Comparison of ENCODE assay signal across 8 mouse cellular contexts in genomic region chr11:72457995-72458496, GRCm38 (mm10). TPM values are rescaled to one million over a fixed set of nuclear protein-coding genes. Genes with fewer than 3 reads are reported as not detected.
DNase-seq lines count a peak whose midpoint lies in the region; ATAC-seq lines count a peak whose summit lies in the region.

No protein-coding gene starts in this region.

- 72% methylated on average over 12 of the region's 12 CpGs for WGBS in forebrain, embryonic 10.5 days
- 78% methylated on average over 12 of the region's 12 CpGs for WGBS in forebrain, embryonic 12.5 days
- WGBS in heart, embryonic 12.5 days, result 49% methylated on average over 12 of the region's 12 CpGs

- no peak for DNase-seq in forebrain, embryonic 10.5 days (ENCODE audit: extremely low spot score, low spot score)
- peak; percentile 79 for DNase-seq in kidney, postnatal 14 days
- DNase-seq in thymus, postnatal 14 days, result no peak
- DNase-seq in adipocyte (ENCODE audit: low spot score), result no peak
- no peak for DNase-seq in frontal cortex, postnatal 36 days (ENCODE audit: low spot score in 2 of 2)

- no peak for ATAC-seq in forebrain, embryonic 12.5 days (ENCODE audit: low FRiP score)
- peak; percentile 84 for ATAC-seq in heart, embryonic 12.5 days (ENCODE audit: insufficient number of reproducible peaks, low FRiP score)
- ATAC-seq in megakaryocyte, adult 5-6 weeks (ENCODE audit: poor library complexity, severe bottlenecking), result peak; percentile 74

- peaks cover 34% of the 10 kb centered on the region for H3K4me1 ChIP-seq in forebrain, embryonic 10.5 days
- peaks cover 5% of the 10 kb centered on the region for H3K4me1 ChIP-seq in forebrain, embryonic 12.5 days
- peaks cover 37% of the 10 kb centered on the region for H3K4me1 ChIP-seq in heart, embryonic 12.5 days (replicated peaks)

- H3K4me2 ChIP-seq in forebrain, embryonic 12.5 days, result no peak overlapping the region
- no peak overlapping the region for H3K4me2 ChIP-seq in heart, embryonic 12.5 days

- peaks cover 5% of the 10 kb centered on the region for H3K36me3 ChIP-seq in forebrain, embryonic 10.5 days (replicated peaks)
- peaks cover 20% of the 10 kb centered on the region for H3K36me3 ChIP-seq in forebrain, embryonic 12.5 days (replicated peaks)
- H3K36me3 ChIP-seq in heart, embryonic 12.5 days, result no peaks in the 10 kb centered on the region

- no peaks in the 10 kb centered on the region for H3K27me3 ChIP-seq in forebrain, embryonic 10.5 days (ENCODE audit: poor library complexity, severe bottlenecking)
- no peaks in the 10 kb centered on the region for H3K27me3 ChIP-seq in forebrain, embryonic 12.5 days
- no peaks in the 10 kb centered on the region for H3K27me3 ChIP-seq in heart, embryonic 12.5 days (replicated peaks)

- H3K27ac ChIP-seq in forebrain, embryonic 10.5 days, result peak overlapping the region; percentile 12; the same call in 1 of the 2 replicates
- no peak overlapping the region for H3K27ac ChIP-seq in forebrain, embryonic 12.5 days
- H3K27ac ChIP-seq in heart, embryonic 12.5 days (ENCODE audit: poor library complexity, severe bottlenecking), result peak overlapping the region; percentile 80

- no peak overlapping the region for H3K4me3 ChIP-seq in forebrain, embryonic 10.5 days
- no peak overlapping the region for H3K4me3 ChIP-seq in forebrain, embryonic 12.5 days (replicated peaks)
- H3K4me3 ChIP-seq in heart, embryonic 12.5 days, result no peak overlapping the region

- H3K9me3 ChIP-seq in forebrain, embryonic 10.5 days, result no peaks in the 10 kb centered on the region
- no peaks in the 10 kb centered on the region for H3K9me3 ChIP-seq in forebrain, embryonic 12.5 days
- H3K9me3 ChIP-seq in heart, embryonic 12.5 days (replicated peaks), result no peaks in the 10 kb centered on the region

- H3K9ac ChIP-seq in forebrain, embryonic 12.5 days, result no peak overlapping the region
- H3K9ac ChIP-seq in heart, embryonic 12.5 days, result peak overlapping the region; percentile 30; the same call in 1 of the 2 replicates

RNA-seq across cellular contexts. Expression of gene Mybbp1a, which starts 16.9 kb away (rescaled TPM):
- polyA plus RNA-seq in forebrain, embryonic 10.5 days (2016; fragmentation: Nextera tagmentation; extraction: Ambion mirVana), result 248 and 256 TPM in 2 replicates
- polyA plus RNA-seq in forebrain, embryonic 12.5 days (2016; fragmentation: Nextera tagmentation; extraction: Ambion mirVana), result 158 and 160 TPM in 2 replicates
- 99.5 and 106 TPM in 2 replicates for polyA plus RNA-seq in heart, embryonic 12.5 days (2016; fragmentation: Nextera tagmentation; extraction: Ambion mirVana)
- 62.4 and 71.7 TPM in 2 replicates for total RNA-seq in megakaryocyte, adult 5-6 weeks (2015)
- 35.4 and 36.0 TPM in 2 replicates for total RNA-seq in megakaryocyte, adult 5-6 weeks (2017)

RNA-seq across cellular contexts. Expression of gene Ggt6, which starts 22.7 kb away (rescaled TPM):
- not detected in 2 replicates for polyA plus RNA-seq in forebrain, embryonic 10.5 days (2016; fragmentation: Nextera tagmentation; extraction: Ambion mirVana)
- not detected in 2 replicates for polyA plus RNA-seq in forebrain, embryonic 12.5 days (2016; fragmentation: Nextera tagmentation; extraction: Ambion mirVana)
- polyA plus RNA-seq in heart, embryonic 12.5 days (2016; fragmentation: Nextera tagmentation; extraction: Ambion mirVana), result not detected in 2 replicates
- not detected in 2 replicates for total RNA-seq in megakaryocyte, adult 5-6 weeks (2015)
- total RNA-seq in megakaryocyte, adult 5-6 weeks (2017), result not detected in 2 replicates

RNA-seq across cellular contexts. Expression of gene Spns2, which starts 31.7 kb away (rescaled TPM):
- polyA plus RNA-seq in forebrain, embryonic 10.5 days (2016; fragmentation: Nextera tagmentation; extraction: Ambion mirVana), result 2.0 and 3.0 TPM in 2 replicates
- polyA plus RNA-seq in forebrain, embryonic 12.5 days (2016; fragmentation: Nextera tagmentation; extraction: Ambion mirVana), result 4.9 and 5.4 TPM in 2 replicates
- polyA plus RNA-seq in heart, embryonic 12.5 days (2016; fragmentation: Nextera tagmentation; extraction: Ambion mirVana), result 3.3 and 3.5 TPM in 2 replicates
- total RNA-seq in megakaryocyte, adult 5-6 weeks (2015), result 2.8 and 2.9 TPM in 2 replicates
- total RNA-seq in megakaryocyte, adult 5-6 weeks (2017), result 0.15 and 4.8 TPM in 2 replicates

RNA-seq across cellular contexts. Expression of gene Smtnl2, which starts 46.5 kb away (rescaled TPM):
- polyA plus RNA-seq in forebrain, embryonic 10.5 days (2016; fragmentation: Nextera tagmentation; extraction: Ambion mirVana), result 10.6 and 12.5 TPM in 2 replicates
- polyA plus RNA-seq in forebrain, embryonic 12.5 days (2016; fragmentation: Nextera tagmentation; extraction: Ambion mirVana), result 5.2 and 5.5 TPM in 2 replicates
- polyA plus RNA-seq in heart, embryonic 12.5 days (2016; fragmentation: Nextera tagmentation; extraction: Ambion mirVana), result 191 and 194 TPM in 2 replicates
- total RNA-seq in megakaryocyte, adult 5-6 weeks (2015), result not detected in 2 replicates
- not detected in 2 replicates for total RNA-seq in megakaryocyte, adult 5-6 weeks (2017)
